In genomic region chr6:100715296-100715828, GRCm38 (mm10) we compare ENCODE assay signal across 28 mouse cellular contexts. TPM values are rescaled to one million over a fixed set of nuclear protein-coding genes. Genes with fewer than 3 reads are reported as not detected.
DNase-seq lines count a peak whose midpoint lies in the region; ATAC-seq and TF ChIP-seq lines count a peak whose summit lies in the region.
"Had no signal": no experiment of that assay in that cellular context is flagged by ENCODE, and none has a peak within 500 bp of the region (broad histone marks: within the 10 kb centered on the region; RNA-seq: fewer than 3 reads in every experiment).

No protein-coding gene starts in this region.

- no peaks in the 10 kb centered on the region; the same call in 1 of the 2 replicates for H3K4me1 ChIP-seq in lung, postnatal 0 days (ENCODE audit: insufficient read depth, low read depth, low read length)
- peaks cover 36% of the 10 kb centered on the region for H3K4me1 ChIP-seq in embryonic facial prominence, embryonic 15.5 days
- H3K4me1 ChIP-seq: forebrain, embryonic 12.5 days; midbrain, embryonic 10.5 days; midbrain, embryonic 15.5 days; stomach, embryonic 15.5 days had no signal

- no peaks in the 10 kb centered on the region for H3K9me3 ChIP-seq in lung, postnatal 0 days (ENCODE audit: low read length)
- no peaks in the 10 kb centered on the region for H3K9me3 ChIP-seq in embryonic facial prominence, embryonic 15.5 days (replicated peaks)
- H3K9me3 ChIP-seq: forebrain, embryonic 12.5 days; kidney, embryonic 15.5 days; limb, embryonic 15.5 days; liver, embryonic 13.5 days; midbrain, embryonic 10.5 days; midbrain, embryonic 15.5 days; stomach, embryonic 15.5 days had no signal

- H3K4me2 ChIP-seq in lung, postnatal 0 days (replicated peaks; ENCODE audit: low read depth, low read length) = no peak overlapping the region
- no peak overlapping the region for H3K4me2 ChIP-seq in embryonic facial prominence, embryonic 15.5 days (replicated peaks)
- H3K4me2 ChIP-seq: forebrain, embryonic 12.5 days; kidney, embryonic 15.5 days; limb, embryonic 15.5 days; liver, embryonic 13.5 days; midbrain, embryonic 15.5 days; stomach, embryonic 15.5 days had no signal

- TF ChIP-seq EP300 in lung, postnatal 0 days (IDR thresholded peaks at IDR 0.05) = no peak

- no peak overlapping the region for H3K4me3 ChIP-seq in lung, postnatal 0 days (ENCODE audit: low read depth, low read length)
- H3K4me3 ChIP-seq in embryonic facial prominence, embryonic 15.5 days (replicated peaks) = no peak overlapping the region
- H3K4me3 ChIP-seq: forebrain, embryonic 12.5 days; kidney, embryonic 15.5 days; layer of hippocampus, adult 2 months; limb, embryonic 15.5 days; liver, embryonic 13.5 days; midbrain, embryonic 10.5 days; midbrain, embryonic 15.5 days; stomach, embryonic 15.5 days had no signal

- no peak for ATAC-seq in lung, postnatal 0 days
- ATAC-seq in embryonic facial prominence, embryonic 15.5 days (ENCODE audit: insufficient number of reproducible peaks, low FRiP score, low TSS enrichment, low read depth) = peak; percentile 16; the same call in 1 of the 2 replicates
- ATAC-seq: hindbrain, embryonic 16.5 days; midbrain, embryonic 15.5 days had no signal

- no peaks in the 10 kb centered on the region for H3K36me3 ChIP-seq in lung, postnatal 0 days (ENCODE audit: insufficient read depth, low read length)
- H3K36me3 ChIP-seq in embryonic facial prominence, embryonic 15.5 days = peaks cover 3% of the 10 kb centered on the region; the same call in 1 of the 2 replicates
- H3K36me3 ChIP-seq: forebrain, embryonic 12.5 days; kidney, embryonic 15.5 days; liver, embryonic 13.5 days; midbrain, embryonic 10.5 days; midbrain, embryonic 15.5 days; stomach, embryonic 15.5 days had no signal

- no peak for TF ChIP-seq CTCF in lung, postnatal 0 days (IDR thresholded peaks at IDR 0.05)

- WGBS in lung, postnatal 0 days = 59% methylated on average over 8 of the region's 8 CpGs
- WGBS in embryonic facial prominence, embryonic 15.5 days = 47% methylated on average over 8 of the region's 8 CpGs

- no peak overlapping the region for H3K9ac ChIP-seq in lung, postnatal 0 days (replicated peaks; ENCODE audit: low read depth)
- no peak overlapping the region for H3K9ac ChIP-seq in embryonic facial prominence, embryonic 15.5 days
- H3K9ac ChIP-seq: forebrain, embryonic 12.5 days; kidney, embryonic 15.5 days; limb, embryonic 15.5 days; liver, embryonic 13.5 days; midbrain, embryonic 15.5 days; stomach, embryonic 15.5 days had no signal

- peak; percentile 87 for DNase-seq in heart, adult 11 months
- DNase-seq in heart, postnatal 4 days = no peak
- DNase-seq in lung, postnatal 0 days (ENCODE audit: low spot score) = peak; percentile 16
- DNase-seq in lung, adult 18-20 months = no peak
- no peak for DNase-seq in layer of hippocampus, postnatal 14 days (ENCODE audit: low spot score in 2 of 2)
- no peak for DNase-seq in adrenal gland, postnatal 10 days
- DNase-seq: adrenal gland, postnatal 36 days; cerebellum, adult 2 months; cerebellum, postnatal 14 days; gastrocnemius, postnatal 10 days; heart, postnatal 14 days; kidney, adult 18-20 months; kidney, postnatal 25 days; liver, embryonic 13.5 days; lung, adult 2 months; thymus, postnatal 14 days had no signal

- no peaks in the 10 kb centered on the region for H3K27me3 ChIP-seq in lung, postnatal 0 days (replicated peaks; ENCODE audit: insufficient read depth, low read length)
- H3K27me3 ChIP-seq in embryonic facial prominence, embryonic 15.5 days = no peaks in the 10 kb centered on the region
- H3K27me3 ChIP-seq: limb, embryonic 15.5 days; liver, embryonic 13.5 days; midbrain, embryonic 15.5 days; stomach, embryonic 15.5 days had no signal

- no peak overlapping the region; the same call in 1 of the 2 replicates for H3K27ac ChIP-seq in lung, postnatal 0 days (ENCODE audit: low read length)
- H3K27ac ChIP-seq in embryonic facial prominence, embryonic 15.5 days (replicated peaks) = peak overlapping the region; percentile 11; the same call in 1 of the 2 replicates
- H3K27ac ChIP-seq: forebrain, embryonic 12.5 days; kidney, embryonic 15.5 days; layer of hippocampus, adult 2 months; limb, embryonic 15.5 days; liver, embryonic 13.5 days; midbrain, embryonic 10.5 days; midbrain, embryonic 15.5 days; stomach, embryonic 15.5 days had no signal

RNA-seq across cellular contexts. Expression of gene Gxylt2, which starts 10.8 kb away (rescaled TPM):
- total RNA-seq in heart, postnatal 4 days (2021) = 1 to 10 TPM; 9.2 to 9.6 TPM
- 2.2 and 2.8 TPM in 2 replicates for polyA plus RNA-seq in lung, postnatal 0 days (2015; fragmentation: Nextera tagmentation; extraction: Ambion mirVana)
- polyA plus RNA-seq in embryonic facial prominence, embryonic 15.5 days (2015; fragmentation: Nextera tagmentation; extraction: Ambion mirVana) = 33.4 and 36.4 TPM in 2 replicates
- 1 to 10 TPM; 1.9 TPM for total RNA-seq in layer of hippocampus, postnatal 14 days (2021)
- total RNA-seq in adrenal gland, postnatal 10 days (2021) = 1 to 10 TPM; 1.9 to 3.3 TPM
- total RNA-seq: megakaryocyte progenitor cell, adult 5-6 weeks; MEL; neutrophil, adult 5-6 weeks had no signal

RNA-seq across cellular contexts. Expression of gene Shq1, which starts 44.4 kb away (rescaled TPM):
- 1 to 10 TPM; 5.3 to 5.4 TPM for total RNA-seq in heart, postnatal 4 days (2021)
- polyA plus RNA-seq in lung, postnatal 0 days (2015; fragmentation: Nextera tagmentation; extraction: Ambion mirVana) = 5.9 and 6.7 TPM in 2 replicates
- polyA plus RNA-seq in embryonic facial prominence, embryonic 15.5 days (2015; fragmentation: Nextera tagmentation; extraction: Ambion mirVana) = 15.1 TPM in 2 replicates
- total RNA-seq in layer of hippocampus, postnatal 14 days (2021) = 1 to 10 TPM; 6.1 to 6.6 TPM
- 1 to 10 TPM; 9.0 to 9.4 TPM for total RNA-seq in adrenal gland, postnatal 10 days (2021)

Comparison
In these comparisons a context has a peak if more than half of its experiments do, and no peak if none do; other contexts are left out.
1. DNase-seq: peak in heart, adult 11 months (single experiment) and lung, postnatal 0 days (single experiment); none in heart, postnatal 4 days (single experiment), lung, adult 18-20 months (0 of 2), layer of hippocampus, postnatal 14 days (0 of 2) and adrenal gland, postnatal 10 days (single experiment).